Mouse (Mus musculus) midbrain, embryonic 11.5 days (tissue): ENCODE results near the gene Gm1604a. TPM values are rescaled to one million over a fixed set of nuclear protein-coding genes. Genes with fewer than 3 reads are reported as not detected.
"Not testable (repeated sequence)": the region's sequence is repeated elsewhere in the genome, so short reads cannot be mapped to it uniquely, and the experiment has no call there.

Source experiments
- ATAC-seq: fragments of 200-750 bp; cut with Nextera tagmentation; 2 replicates; pipeline ENCODE4 v1.8.0; 2017; ENCODE audit warnings: moderate TSS enrichment, moderate library complexity; ENCODE audit not compliant: low FRiP score
- DNase-seq: peaks from one replicate; pipeline ENCODE4 v3.0.0; 2015; ENCODE audit warnings: low spot score; ENCODE audit errors: missing footprints
- H3K27ac ChIP-seq: fragments of 300-500 bp; sonication (generic); 2 replicates; pipeline ENCODE4 v1.5.1; 2014; ENCODE audit warnings: low read depth, low read length
- H3K27me3 ChIP-seq: fragments of 300-500 bp; sonication (generic); 2 replicates; pipeline ENCODE4 v1.6.1; 2014; ENCODE audit warnings: mild to moderate bottlenecking, low read length, moderate library complexity, mixed read lengths; ENCODE audit not compliant: control insufficient read depth, insufficient read depth
- H3K36me3 ChIP-seq: fragments of 300-500 bp; sonication (generic); 2 replicates; pipeline ENCODE4 v1.6.1; 2014; ENCODE audit warnings: mild to moderate bottlenecking, low read length, moderate library complexity, mixed read lengths; ENCODE audit not compliant: control insufficient read depth, insufficient read depth
- H3K4me1 ChIP-seq: fragments of 300-500 bp; sonication (generic); 2 replicates; pipeline ENCODE4 v1.6.1; 2014; ENCODE audit warnings: low read length; ENCODE audit not compliant: control insufficient read depth, insufficient read depth
- H3K4me2 ChIP-seq: fragments of 300-500 bp; sonication (generic); 2 replicates; pipeline ENCODE4 v1.6.1; 2014; ENCODE audit warnings: mild to moderate bottlenecking, moderate library complexity
- H3K4me3 ChIP-seq: fragments of 300-500 bp; sonication (generic); 2 replicates; pipeline ENCODE4 v1.5.1; 2014; ENCODE audit warnings: low read depth, low read length
- H3K9ac ChIP-seq: fragments of 300-500 bp; sonication (generic); 2 replicates; pipeline ENCODE4 v1.6.1; 2014; ENCODE audit warnings: low read length
- H3K9me3 ChIP-seq: fragments of 300-500 bp; sonication (generic); 2 replicates; pipeline ENCODE4 v1.6.1; 2016; ENCODE audit warnings: low read length; ENCODE audit not compliant: control insufficient read depth
- WGBS: fragments of 180-500 bp; shearing (Covaris S2); extraction: QIAGEN DNeasy Blood & Tissue Kit; methylation state at CpG from one replicate; pipeline ENCODE4 v1.1.7; 2014; 5-methylcytosine and 5-hydroxymethylcytosine counted together
- polyA plus RNA-seq: library from polyadenylated mRNA; unstranded; fragments of >200 nt; fragmentation: Nextera tagmentation; extraction: Ambion mirVana; gene quantifications from 2 replicates; pipeline ENCODE4 v1.2.1, GENCODE M21; 2014

Gm1604a gene
- polyA plus RNA-seq, 1 experiment from 2014 or later, result not detected

- H3K9ac ChIP-seq, H3K9me3 ChIP-seq, ATAC-seq, H3K4me2 ChIP-seq, H3K4me1 ChIP-seq, H3K27ac ChIP-seq, H3K27me3 ChIP-seq, H3K36me3 ChIP-seq, DNase-seq, H3K4me3 ChIP-seq: not testable (repeated sequence)
- WGBS, result 57% methylated on average over 3 of the region's 6 CpGs
These were observed 5.3 kb downstream of the Gm1604a start for GRCm38 (mm10) chr17:7030622-7031174.

GRCm38 (mm10) chr17:7033192-7034166 lies 8.1 kb downstream of the Gm1604a start:
- not testable (repeated sequence) for H3K27ac ChIP-seq, H3K9me3 ChIP-seq, H3K4me3 ChIP-seq, H3K27me3 ChIP-seq, H3K9ac ChIP-seq, H3K4me1 ChIP-seq, ATAC-seq, DNase-seq, H3K4me2 ChIP-seq, H3K36me3 ChIP-seq
- 58% methylated on average over 3 of the region's 17 CpGs for WGBS

DNA sequence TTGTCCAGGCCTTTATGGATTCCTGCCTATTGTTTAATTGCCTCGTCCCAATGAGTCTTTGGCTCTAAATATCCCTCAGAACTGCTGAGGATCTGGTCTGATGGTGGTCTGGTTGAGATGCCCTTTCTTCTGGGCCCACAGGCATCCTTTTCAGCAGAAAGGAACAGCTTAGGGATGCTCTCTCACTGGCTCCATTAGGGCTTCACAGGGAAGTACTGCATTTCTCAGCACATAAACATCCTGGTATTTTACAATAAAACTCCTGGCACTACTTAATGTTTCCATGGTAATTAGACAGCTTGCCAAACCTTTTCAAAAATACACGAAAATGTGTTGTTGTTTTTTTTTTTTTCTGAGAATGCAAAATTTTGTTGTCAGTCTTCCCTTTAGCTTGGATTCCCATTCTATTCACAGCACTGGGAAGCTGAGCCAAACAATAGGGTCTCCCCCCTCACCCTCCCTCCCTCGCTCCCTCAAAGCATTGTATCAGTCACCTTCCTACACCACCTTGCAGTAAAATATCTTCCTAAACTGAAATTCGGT lies 43.7 kb downstream of the Gm1604a start:
- H3K4me2 ChIP-seq, H3K4me3 ChIP-seq, H3K9me3 ChIP-seq, ATAC-seq, H3K27ac ChIP-seq, H3K36me3 ChIP-seq, H3K9ac ChIP-seq, H3K27me3 ChIP-seq, H3K4me1 ChIP-seq: not testable (repeated sequence)
- DNase-seq, result peak; percentile 67
- WGBS, result 62% methylated on average over 2 of the region's 4 CpGs

DNA sequence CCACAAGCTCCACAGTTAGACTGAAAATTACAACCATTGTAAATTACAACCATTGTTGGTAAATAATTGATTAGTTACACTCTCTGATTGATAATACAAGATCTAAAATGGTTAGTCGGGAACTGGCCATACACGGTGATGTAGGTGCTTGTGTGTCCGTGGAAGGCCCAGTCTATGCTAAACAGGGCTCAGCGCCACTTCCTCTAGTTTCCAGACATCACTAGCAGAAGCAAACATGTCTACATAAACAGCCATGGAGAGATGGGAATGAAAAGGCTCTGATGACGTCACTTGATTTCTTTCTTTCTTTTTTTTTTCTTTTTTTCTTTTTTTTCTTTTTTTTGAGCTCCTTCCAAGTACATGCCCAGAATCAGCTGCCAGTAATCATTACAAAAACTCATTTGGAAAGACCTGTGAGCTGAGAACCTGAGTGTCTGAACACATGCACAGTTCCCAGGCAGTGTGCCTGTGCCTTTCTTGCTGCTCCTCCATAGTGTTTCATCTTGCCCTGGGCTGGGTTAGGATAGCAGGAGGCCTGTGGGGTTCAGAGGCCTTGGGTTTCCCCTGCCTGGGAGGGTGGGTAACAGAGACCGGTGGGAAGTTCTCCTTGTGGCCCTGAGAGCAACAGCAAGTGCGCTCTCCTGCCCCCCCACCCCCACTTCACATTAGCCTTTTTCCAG lies 44.3 kb downstream of the Gm1604a start:
- not testable (repeated sequence) for H3K4me2 ChIP-seq, ATAC-seq, DNase-seq, H3K27me3 ChIP-seq, H3K27ac ChIP-seq, H3K4me1 ChIP-seq, H3K4me3 ChIP-seq, H3K9me3 ChIP-seq, H3K9ac ChIP-seq, H3K36me3 ChIP-seq
- WGBS, result 63% methylated on average over 5 of the region's 7 CpGs

- H3K4me3 ChIP-seq, H3K4me1 ChIP-seq, H3K9ac ChIP-seq, H3K9me3 ChIP-seq, H3K36me3 ChIP-seq, H3K4me2 ChIP-seq, H3K27me3 ChIP-seq, H3K27ac ChIP-seq: not testable (repeated sequence)
- DNase-seq (peak; percentile 56), ATAC-seq (peak; percentile 50; the same call in 1 of the 2 replicates)
- 55% methylated on average over 3 of the region's 3 CpGs for WGBS
These were observed 49.1 kb downstream of the Gm1604a start for GRCm38 (mm10) chr17:7074494-7074893.

DNA sequence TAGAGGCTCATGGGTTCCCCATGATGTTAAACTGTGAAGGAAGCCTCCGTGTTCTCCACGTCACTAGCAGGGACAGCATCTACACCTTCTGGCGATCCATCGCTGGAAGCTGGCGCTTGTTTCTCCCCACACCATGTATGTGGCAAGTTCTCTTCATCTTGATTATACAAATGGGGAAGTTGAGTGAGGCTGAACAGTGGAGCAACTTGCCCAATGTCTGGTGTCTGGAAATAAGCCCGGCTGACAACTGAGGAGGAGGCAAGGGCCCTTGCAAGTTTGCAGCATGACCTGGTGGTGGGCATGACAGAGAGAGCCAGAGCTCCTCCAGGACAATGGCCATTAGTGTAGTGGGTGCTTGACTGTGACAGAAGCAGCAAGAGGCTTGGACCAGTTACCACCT lies 50.2 kb downstream of the Gm1604a start:
- not testable (repeated sequence) for ATAC-seq, H3K36me3 ChIP-seq, H3K4me2 ChIP-seq, H3K4me1 ChIP-seq, DNase-seq, H3K9me3 ChIP-seq, H3K27me3 ChIP-seq, H3K4me3 ChIP-seq, H3K27ac ChIP-seq, H3K9ac ChIP-seq
- 83% methylated on average over 5 of the region's 6 CpGs for WGBS

DNA sequence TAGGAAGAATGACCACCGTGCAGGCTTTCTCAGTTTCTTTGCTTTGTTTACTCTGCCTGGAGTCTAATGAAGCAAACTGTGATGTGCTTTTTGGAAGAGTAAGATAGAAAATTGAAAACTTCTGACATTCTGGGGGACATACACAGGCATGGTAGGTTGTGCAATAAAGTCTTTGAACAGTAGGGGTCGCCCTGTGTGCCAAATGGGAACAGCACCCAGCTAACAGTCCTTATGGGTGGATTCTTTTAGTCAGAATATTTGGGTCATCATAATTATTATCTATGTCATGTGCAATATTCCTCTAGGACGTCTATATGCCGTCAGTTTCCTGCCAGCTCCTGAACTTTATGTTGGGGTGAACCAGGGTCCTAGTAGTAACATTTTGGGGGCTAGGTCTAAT lies 54.2 kb downstream of the Gm1604a start:
- not testable (repeated sequence) for H3K27me3 ChIP-seq, DNase-seq, ATAC-seq, H3K9me3 ChIP-seq, H3K9ac ChIP-seq, H3K4me1 ChIP-seq, H3K27ac ChIP-seq, H3K4me3 ChIP-seq, H3K36me3 ChIP-seq, H3K4me2 ChIP-seq
- WGBS, result 0% methylated on average over 1 of the region's 4 CpGs

DNA sequence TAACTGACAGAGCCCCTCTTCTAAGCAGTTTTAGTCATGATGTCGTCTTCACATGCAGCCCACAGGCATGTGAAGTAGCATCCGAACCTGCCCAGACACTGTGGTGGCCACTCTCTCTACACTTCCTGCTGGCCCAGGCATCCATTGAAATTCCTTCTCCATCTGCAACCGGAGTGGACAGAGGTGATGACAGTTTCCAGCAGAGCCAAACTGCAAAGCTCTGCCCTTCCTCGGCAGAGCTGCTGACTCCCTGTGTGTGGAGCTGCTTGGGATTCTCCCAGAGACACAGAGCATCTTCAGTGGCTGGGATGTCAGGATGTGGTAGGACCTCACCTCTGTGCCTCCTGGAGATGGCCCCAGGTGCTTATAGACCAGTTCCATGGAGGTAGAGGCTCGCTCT lies 59.2 kb downstream of the Gm1604a start:
- H3K4me2 ChIP-seq, DNase-seq, H3K4me1 ChIP-seq, H3K9me3 ChIP-seq, H3K36me3 ChIP-seq, H3K27ac ChIP-seq, H3K9ac ChIP-seq, H3K4me3 ChIP-seq, H3K27me3 ChIP-seq, ATAC-seq: not testable (repeated sequence)
- no CpG with 5 or more reads among the region's 5 CpGs for WGBS
